Mouse (Mus musculus) kidney, adult 2 months (tissue): Measurements from ENCODE around the gene Spint2. TPM values are rescaled to one million over a fixed set of nuclear protein-coding genes. Genes with fewer than 3 reads are reported as not detected.

Experiments used
- DNase-seq: peaks from one replicate; pipeline ENCODE4 v3.0.0; 2021
- H3K27ac ChIP-seq: fragments of 200-500 bp; 2 replicates; pipeline ENCODE4 v1.5.1; 2012; ENCODE audit warnings: low read depth, low read length, control low read depth, inconsistent platforms; ENCODE audit not compliant: insufficient read depth
- H3K27me3 ChIP-seq: fragments of 200-500 bp; replicated peaks from 2 replicates; pipeline ENCODE4 v1.6.1; 2012; ENCODE audit warnings: mild to moderate bottlenecking, moderate library complexity, low read length, inconsistent platforms; ENCODE audit not compliant: control insufficient read depth, insufficient read depth
- H3K36me3 ChIP-seq: fragments of 200-500 bp; 2 replicates; pipeline ENCODE4 v1.6.1; 2012; ENCODE audit warnings: mild to moderate bottlenecking, moderate library complexity, low read length, inconsistent platforms; ENCODE audit not compliant: control insufficient read depth, insufficient read depth
- H3K4me1 ChIP-seq: fragments of 200-500 bp; 2 replicates; pipeline ENCODE4 v1.6.1; 2011; ENCODE audit warnings: low read length; ENCODE audit not compliant: control insufficient read depth, insufficient read depth
- H3K4me3 ChIP-seq: fragments of 200-500 bp; 2 replicates; pipeline ENCODE4 v1.5.1; 2011; ENCODE audit warnings: mild to moderate bottlenecking, low read depth, low read length, control low read depth; ENCODE audit not compliant: insufficient read depth
- CTCF ChIP-seq: fragments of 200-500 bp; conservative IDR thresholded peaks from 2 replicates; pipeline ENCODE4 v1.5.1; 2011; ENCODE audit warnings: low read depth, mild to moderate bottlenecking, control low read depth, low read length, moderate library complexity, mixed read lengths; ENCODE audit not compliant: insufficient read depth, insufficient read length
- POLR2A ChIP-seq: fragments of 200-500 bp; IDR thresholded peaks from one replicate; pipeline ENCODE4 v1.6.1; 2011; ENCODE audit warnings: low read depth, low read length, control low read depth
- WGBS: fragments of 180-500 bp; shearing (Covaris S2); methylation state at CpG from one replicate; pipeline ENCODE4 v1.1.7; 2018; 5-methylcytosine and 5-hydroxymethylcytosine counted together
- polyA plus RNA-seq: library from polyadenylated mRNA; depleted of rRNA; stranded (reverse); fragments of >200 nt; gene quantifications from 2 replicates; pipeline ENCODE4 v1.2.3, GENCODE M21; 2012

Spint2 gene
- polyA plus RNA-seq, 1 experiment: 421 TPM

DNA sequence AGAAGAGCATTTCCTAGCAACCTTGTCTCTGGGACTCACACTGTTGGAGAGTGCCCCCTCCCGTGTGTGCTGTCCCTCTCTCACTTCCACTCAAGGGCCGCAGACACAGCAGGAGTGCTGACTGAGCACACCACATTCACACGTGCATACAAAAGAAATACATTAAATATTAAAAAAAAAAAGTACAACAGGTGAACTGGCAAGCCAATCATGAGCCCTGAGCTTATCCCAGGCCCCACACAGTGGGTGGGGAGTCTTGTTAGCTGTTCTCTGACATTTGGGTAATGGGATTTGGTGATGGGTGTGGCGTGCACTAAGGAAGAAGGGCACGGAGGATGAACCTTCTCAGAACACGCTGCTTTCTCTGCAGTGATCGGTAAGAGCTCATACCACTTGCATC is 20.9 kb upstream of the Spint2 start:
- TF ChIP-seq CTCF (no peak), POLR2A (no peak)
- WGBS: 72% methylated on average over 7 of the region's 7 CpGs
- no peak for DNase-seq
- Histone ChIP-seq H3K4me1 (0 out of 2 replicates have a peak, but pooled peaks cover 5% of the 10 kb centered on the region), H3K27me3 (peaks cover 4% of the 10 kb centered on the region; the same call in 1 of the 2 replicates), H3K27ac (no peak overlapping the region), H3K36me3 (no peaks in the 10 kb centered on the region), H3K4me3 (no peak overlapping the region)

DNA sequence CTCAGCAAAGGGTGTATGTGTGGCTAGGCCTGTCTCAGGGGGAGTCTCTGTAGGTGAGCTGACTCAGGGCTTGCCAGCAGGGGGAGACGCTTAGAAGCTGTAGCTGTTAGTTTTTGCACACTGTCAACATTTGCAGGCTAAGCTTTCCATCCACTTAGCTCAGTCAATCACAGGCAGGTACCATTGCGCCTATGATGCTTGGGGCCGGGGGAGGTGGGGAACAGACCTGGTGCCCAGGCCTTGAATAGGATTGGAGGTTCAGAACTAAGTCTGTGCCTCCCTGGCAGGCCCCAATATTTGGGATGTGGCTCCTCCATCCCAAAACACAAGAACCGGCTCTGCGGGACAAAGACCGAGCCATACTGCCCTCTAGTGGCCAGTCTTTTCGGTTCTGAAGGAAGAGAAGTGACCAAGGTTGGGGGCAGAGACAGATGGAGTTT is 19.4 kb upstream of the Spint2 start:
- H3K36me3 ChIP-seq: no peaks in the 10 kb centered on the region
- WGBS: 3% methylated on average over 7 of the region's 7 CpGs
- peak; percentile 71 for DNase-seq
- H3K4me1 ChIP-seq: no peaks in the 10 kb centered on the region; the same call in 1 of the 2 replicates
- H3K4me3 ChIP-seq: no peak overlapping the region
- TF ChIP-seq POLR2A (no peak), CTCF (peak; percentile 77)
- peaks cover 4% of the 10 kb centered on the region; the same call in 1 of the 2 replicates for H3K27me3 ChIP-seq
- H3K27ac ChIP-seq: no peak overlapping the region

DNA sequence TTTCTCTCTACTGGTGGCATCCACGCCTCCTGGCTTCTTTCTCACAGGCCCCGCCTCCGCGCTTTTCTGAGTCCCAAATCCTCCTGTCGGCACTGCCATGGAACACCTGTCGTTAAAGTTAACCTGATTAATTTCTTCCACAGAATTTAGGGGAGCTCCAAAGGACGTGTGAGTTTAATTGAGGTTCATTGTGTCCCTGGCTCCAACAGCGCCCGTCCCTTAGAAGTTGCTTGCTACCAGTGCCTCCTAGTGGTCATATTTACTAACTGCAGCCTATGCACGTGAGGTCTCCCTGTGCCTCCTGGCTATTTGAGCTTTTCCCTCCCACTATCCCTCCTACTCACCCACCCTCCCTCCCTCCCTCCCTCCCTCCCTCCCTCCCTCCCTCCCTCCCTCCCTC is 15.3 kb upstream of the Spint2 start:
- H3K4me3 ChIP-seq: no peak overlapping the region
- no peaks in the 10 kb centered on the region; the same call in 1 of the 2 replicates for H3K4me1 ChIP-seq
- H3K27me3 ChIP-seq: no peaks in the 10 kb centered on the region
- H3K36me3 ChIP-seq: no peaks in the 10 kb centered on the region
- no peak overlapping the region for H3K27ac ChIP-seq
- 9% methylated on average over 10 of the region's 10 CpGs for WGBS
- peak; percentile 95 for TF ChIP-seq CTCF
- TF ChIP-seq POLR2A: no peak
- peak; percentile 84 for DNase-seq

DNA sequence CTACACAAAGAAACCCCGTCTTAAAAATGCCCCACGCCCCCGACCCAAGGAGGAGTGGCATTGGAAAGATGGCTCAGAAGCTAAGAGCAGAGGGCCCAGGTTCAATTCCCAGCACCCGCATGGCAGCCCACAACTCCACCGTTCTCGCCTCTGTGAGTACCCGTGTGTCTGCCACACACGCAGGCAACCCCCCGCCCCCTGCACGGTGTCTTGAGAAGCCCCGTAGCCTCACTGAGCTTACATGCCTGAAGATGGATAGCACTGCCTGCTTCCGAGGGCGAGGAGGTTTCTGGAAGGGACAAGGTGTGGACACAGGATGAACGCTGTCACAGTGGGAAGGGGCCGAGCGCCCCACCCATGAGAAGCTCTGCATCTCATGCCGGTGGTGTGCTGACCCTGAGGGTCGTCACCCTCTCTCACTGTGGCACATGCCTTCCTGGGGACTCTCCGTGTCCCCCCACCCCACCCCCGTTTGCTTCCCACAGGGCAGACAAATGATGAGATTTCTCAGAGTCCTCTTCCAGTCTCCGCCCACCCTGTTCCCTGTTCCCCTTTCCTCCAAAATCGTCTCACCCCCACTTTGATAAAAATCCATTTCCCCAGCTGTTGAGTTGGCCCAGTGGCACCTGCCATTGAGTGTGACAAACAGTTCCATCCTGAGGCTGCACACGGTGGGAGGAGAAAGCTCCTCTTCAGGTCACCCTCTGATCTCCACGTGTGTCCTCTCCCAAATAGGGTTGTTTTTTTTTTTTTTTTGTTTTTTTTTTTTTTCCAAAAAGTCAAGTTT is 14.3 kb upstream of the Spint2 start:
- H3K4me1 ChIP-seq: no peaks in the 10 kb centered on the region; the same call in 1 of the 2 replicates
- 76% methylated on average over 24 of the region's 24 CpGs for WGBS
- DNase-seq: no peak

DNA sequence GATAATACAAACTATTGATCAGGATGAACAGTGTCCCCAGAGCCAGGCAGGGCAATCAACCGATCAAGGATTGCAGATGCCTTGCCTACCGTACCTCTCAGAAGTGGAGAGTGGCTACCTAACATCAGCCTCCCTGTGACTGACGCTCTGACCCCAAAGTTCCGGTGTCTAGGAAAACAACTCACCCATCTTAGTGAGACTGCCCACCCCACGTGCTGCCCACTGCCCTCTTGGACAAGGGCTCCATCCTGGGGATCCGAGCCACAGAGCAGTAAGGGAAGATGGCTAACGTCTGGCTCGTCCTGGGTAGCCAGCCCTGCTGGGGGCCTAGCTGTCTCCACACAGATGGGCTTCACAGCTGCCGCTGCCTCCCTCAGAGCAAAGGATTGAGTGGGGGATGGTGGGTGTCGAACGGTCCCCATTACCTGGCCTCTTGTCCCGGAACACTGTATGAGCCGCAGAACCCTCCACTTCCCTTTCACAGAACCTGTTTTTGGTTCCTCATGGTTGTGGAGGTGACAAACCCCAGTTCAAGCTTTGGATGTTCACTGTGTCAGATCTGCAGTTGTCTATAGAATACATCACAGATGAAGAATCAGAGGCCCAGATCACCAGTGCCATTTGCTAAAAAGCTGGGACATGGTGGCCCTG is 12.5 kb upstream of the Spint2 start:
- Histone ChIP-seq H3K27ac (no peak overlapping the region), H3K27me3 (no peaks in the 10 kb centered on the region), H3K4me1 (no peaks in the 10 kb centered on the region; the same call in 1 of the 2 replicates), H3K4me3 (no peak overlapping the region), H3K36me3 (no peaks in the 10 kb centered on the region)
- TF ChIP-seq CTCF (no peak), POLR2A (no peak)
- WGBS: 79% methylated on average over 13 of the region's 13 CpGs
- DNase-seq: no peak

More for the DNA sequence above, 14.3 kb upstream of the Spint2 start:
- H3K4me3 ChIP-seq: no peak overlapping the region
- H3K27me3 ChIP-seq: no peaks in the 10 kb centered on the region
- no peaks in the 10 kb centered on the region for H3K36me3 ChIP-seq
- no peak for TF ChIP-seq POLR2A
- no peak for TF ChIP-seq CTCF
- no peak overlapping the region for H3K27ac ChIP-seq

DNA sequence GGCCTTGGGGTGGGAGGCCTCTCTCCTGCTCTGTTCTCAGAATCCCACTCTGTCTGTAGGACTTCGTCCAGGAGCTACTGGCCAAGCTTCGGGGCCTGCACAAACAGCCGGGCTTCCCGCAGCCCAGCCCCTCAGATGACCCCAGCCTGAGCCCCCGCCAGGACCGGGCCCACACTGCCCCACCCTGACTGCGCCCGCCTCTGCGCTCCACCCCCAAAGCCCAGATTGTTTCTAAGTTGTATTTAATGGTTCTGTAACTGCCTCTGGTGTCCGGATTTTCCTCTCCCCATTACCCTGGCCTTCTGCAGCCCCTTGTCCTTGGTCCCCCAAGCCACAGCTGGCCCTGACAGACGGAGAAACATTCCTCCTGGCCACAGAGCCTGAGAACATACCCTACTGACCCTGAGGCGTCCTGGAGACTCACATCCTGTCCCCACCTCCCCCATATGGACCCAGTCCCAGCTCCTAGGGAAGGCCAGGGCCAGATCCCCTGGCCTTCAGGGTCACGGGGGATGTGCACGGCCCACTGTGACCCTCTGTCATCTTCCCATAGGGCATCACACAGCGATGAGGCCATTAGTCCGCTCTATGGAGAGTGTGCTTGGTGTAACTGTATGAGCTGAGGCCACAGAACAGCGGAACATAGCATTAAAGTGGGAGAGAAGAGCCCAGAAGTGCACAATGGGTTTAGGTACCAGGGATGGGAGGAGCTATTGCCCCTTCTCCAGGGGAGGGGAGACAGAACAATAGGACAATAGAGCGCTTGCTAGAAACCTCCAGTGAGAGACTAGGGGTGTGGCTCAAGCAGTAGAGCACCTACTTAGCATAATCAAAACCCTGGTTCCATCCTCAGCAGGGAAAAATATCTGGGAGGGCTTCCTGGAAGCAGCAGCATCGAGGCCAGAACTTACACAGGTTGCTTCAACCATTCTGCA is 11.7 kb upstream of the Spint2 start:
- Histone ChIP-seq H3K4me1 (no peaks in the 10 kb centered on the region; the same call in 1 of the 2 replicates), H3K27me3 (no peaks in the 10 kb centered on the region), H3K36me3 (no peaks in the 10 kb centered on the region), H3K27ac (peak overlapping the region; percentile 45), H3K4me3 (no peak overlapping the region)
- DNase-seq: peak; percentile 63
- TF ChIP-seq CTCF (no peak), POLR2A (no peak)
- WGBS: 67% methylated on average over 19 of the region's 19 CpGs
